Mouse (Mus musculus) bone marrow, adult 2 months (tissue): ENCODE measurements at regions not wholly inside any gene's neighbourhood (a gene's known extent, or its start where the extent isn't known, plus 50 kb on each side); places are given as distances from the start of the nearest gene placed in this dataset.

Experiments
- H3K27ac ChIP-seq: fragments of 200-500 bp; 2 replicates; pipeline ENCODE4 v1.5.1; 2012; ENCODE audit warnings: low read depth, mild to moderate bottlenecking, control low read depth, inconsistent platforms, low read length; ENCODE audit not compliant: control insufficient read depth, poor library complexity, insufficient read depth
- H3K4me1 ChIP-seq: fragments of 200-500 bp; 2 replicates; pipeline ENCODE4 v1.6.1; 2011; ENCODE audit warnings: low read length; ENCODE audit not compliant: control insufficient read depth, insufficient read depth
- H3K4me3 ChIP-seq: fragments of 200-500 bp; replicated peaks from 2 replicates; pipeline ENCODE3; 2011; ENCODE audit warnings: mild to moderate bottlenecking, low read depth, low read length, control low read depth; ENCODE audit not compliant: control insufficient read depth
- CTCF ChIP-seq: fragments of 200-500 bp; IDR thresholded peaks from 2 replicates; pipeline ENCODE4 v1.5.1; 2011; ENCODE audit warnings: low read length, control low read depth; ENCODE audit not compliant: control insufficient read depth, insufficient read depth
- POLR2A ChIP-seq: fragments of 200-500 bp; IDR thresholded peaks from 2 replicates; pipeline ENCODE4 v1.6.1; 2011; ENCODE audit warnings: low read depth, mild to moderate bottlenecking, control low read depth, low read length, borderline replicate concordance; ENCODE audit not compliant: control insufficient read depth
- WGBS: fragments of 180-500 bp; shearing (Covaris S2); methylation state at CpG from one replicate; pipeline ENCODE4 v1.1.7; 2018; 5-methylcytosine and 5-hydroxymethylcytosine counted together

- Histone ChIP-seq H3K4me3 (no peak overlapping the region), H3K4me1 (no peaks in the 10 kb centered on the region), H3K27ac (no peak overlapping the region)
- no peak for TF ChIP-seq POLR2A
- no peak for TF ChIP-seq CTCF
- WGBS, result 66% methylated on average over 21 of the region's 21 CpGs
These were observed 180.5 kb upstream of the Runx1 start for GRCm38 (mm10) chr16:93006321-93006984.

DNA sequence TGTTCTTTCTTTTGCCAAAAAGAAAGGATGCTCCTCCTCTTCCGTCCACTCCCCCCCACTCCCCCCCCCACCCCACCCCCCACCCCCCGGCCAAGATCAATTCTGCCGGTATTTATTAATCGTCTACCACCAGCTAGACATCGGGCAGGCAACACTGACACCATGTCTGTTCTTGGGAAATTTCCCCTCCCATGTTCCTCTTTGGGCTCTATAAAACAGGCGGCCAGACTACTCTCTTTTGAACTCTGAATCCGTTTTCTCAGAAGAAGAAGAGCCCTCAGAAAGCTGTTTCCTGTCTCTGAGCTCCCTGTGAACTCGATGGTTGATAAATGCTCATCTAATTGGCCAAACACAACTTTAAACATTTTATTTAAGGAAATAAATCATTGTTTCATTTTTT lies 179.5 kb upstream of the Runx1 start:
- WGBS, result 8% methylated on average over 8 of the region's 8 CpGs
- H3K4me3 ChIP-seq, result no peak overlapping the region
- TF ChIP-seq CTCF (no peak), POLR2A (no peak)
- no peak overlapping the region for H3K27ac ChIP-seq
- H3K4me1 ChIP-seq, result no peaks in the 10 kb centered on the region

GRCm38 (mm10) chr16:93003830-93004229 lies 177.9 kb upstream of the Runx1 start:
- Histone ChIP-seq H3K27ac (no peak overlapping the region), H3K4me3 (no peak overlapping the region), H3K4me1 (no peaks in the 10 kb centered on the region)
- WGBS, result 61% methylated on average over 4 of the region's 4 CpGs
- TF ChIP-seq CTCF (no peak), POLR2A (no peak)

- no peak for TF ChIP-seq CTCF
- TF ChIP-seq POLR2A, result no peak
- H3K4me1 ChIP-seq, result no peaks in the 10 kb centered on the region
- no peak overlapping the region for H3K27ac ChIP-seq
- 80% methylated on average over 3 of the region's 3 CpGs for WGBS
- H3K4me3 ChIP-seq, result no peak overlapping the region
These were observed 172.7 kb upstream of the Runx1 start for GRCm38 (mm10) chr16:92998689-92999088.

- 81% methylated on average over 6 of the region's 6 CpGs for WGBS
These were observed 171.7 kb upstream of the Runx1 start for GRCm38 (mm10) chr16:92997636-92998035.

DNA sequence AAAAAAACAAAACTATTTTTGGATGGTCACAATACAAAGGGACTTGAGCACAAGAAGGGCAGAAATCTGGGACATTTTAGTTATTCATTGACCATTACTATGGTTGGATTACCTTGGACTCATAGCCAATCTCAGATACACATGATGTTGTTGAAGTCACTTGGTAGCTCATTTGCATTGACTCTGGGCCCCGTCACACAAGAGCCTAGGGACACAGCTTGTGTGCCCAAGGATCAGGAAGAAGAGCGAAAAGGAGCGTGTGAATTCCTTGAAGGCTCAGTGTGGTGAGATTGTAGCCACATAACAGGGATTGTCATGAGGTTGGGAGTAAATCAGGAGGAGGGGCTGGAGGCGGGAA lies 170.0 kb upstream of the Runx1 start:
- no peaks in the 10 kb centered on the region for H3K4me1 ChIP-seq
- no peak overlapping the region for H3K4me3 ChIP-seq
- 92% methylated on average over 4 of the region's 4 CpGs for WGBS
- TF ChIP-seq CTCF, result no peak
- TF ChIP-seq POLR2A, result no peak
- no peak overlapping the region for H3K27ac ChIP-seq

More at GRCm38 (mm10) chr16:92997636-92998035, 171.7 kb upstream of the Runx1 start:
- H3K4me1 ChIP-seq, result no peaks in the 10 kb centered on the region
- H3K27ac ChIP-seq, result no peak overlapping the region
- no peak for TF ChIP-seq POLR2A
- TF ChIP-seq CTCF, result no peak
- H3K4me3 ChIP-seq, result no peak overlapping the region

DNA sequence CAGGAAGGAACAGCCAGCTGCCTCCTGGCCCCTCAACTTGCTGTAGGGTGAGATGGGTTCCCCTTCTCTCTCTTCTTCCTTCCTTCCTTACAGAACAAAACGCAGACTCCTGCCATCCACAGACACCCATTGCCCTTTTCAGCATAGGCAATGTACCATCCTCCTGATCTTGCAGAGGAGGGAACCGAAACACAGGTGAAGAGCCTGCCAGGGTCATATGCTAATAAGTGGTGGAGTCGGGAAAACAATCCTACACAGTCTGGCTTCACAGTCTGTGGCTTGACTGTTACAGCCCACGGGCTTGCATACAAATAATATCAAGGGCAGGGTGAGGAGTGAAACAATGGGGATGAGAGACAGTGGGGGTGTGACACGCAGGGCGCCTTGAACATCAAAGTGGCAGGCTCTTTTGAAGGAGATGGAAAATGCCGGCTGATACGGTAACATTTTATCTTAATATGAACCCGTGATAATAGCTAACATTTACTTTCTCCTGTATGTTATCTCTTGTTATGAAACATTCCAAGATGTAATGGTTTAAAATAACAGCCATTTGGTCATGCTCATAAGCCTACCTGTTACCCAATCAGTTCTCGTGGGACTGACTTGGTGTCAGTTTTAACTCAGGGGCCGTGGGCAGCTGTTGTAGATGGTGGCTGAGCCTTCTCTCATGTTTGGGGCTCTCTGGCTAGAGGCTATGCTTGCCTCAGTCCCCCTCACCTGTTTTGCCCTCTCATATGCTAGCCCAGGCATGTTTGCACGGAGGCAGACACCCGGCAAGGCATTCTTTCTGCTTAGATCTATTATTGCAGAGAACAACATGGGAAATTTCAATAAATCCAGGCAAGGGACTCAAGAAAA lies 169.4 kb upstream of the Runx1 start:
- no peak for TF ChIP-seq POLR2A
- no peak for TF ChIP-seq CTCF
- H3K4me3 ChIP-seq, result no peak overlapping the region
- whole genome bisulfite sequencing, result 68% methylated on average over 13 of the region's 13 CpGs
- no peak overlapping the region for H3K27ac ChIP-seq
- H3K4me1 ChIP-seq, result no peaks in the 10 kb centered on the region

DNA sequence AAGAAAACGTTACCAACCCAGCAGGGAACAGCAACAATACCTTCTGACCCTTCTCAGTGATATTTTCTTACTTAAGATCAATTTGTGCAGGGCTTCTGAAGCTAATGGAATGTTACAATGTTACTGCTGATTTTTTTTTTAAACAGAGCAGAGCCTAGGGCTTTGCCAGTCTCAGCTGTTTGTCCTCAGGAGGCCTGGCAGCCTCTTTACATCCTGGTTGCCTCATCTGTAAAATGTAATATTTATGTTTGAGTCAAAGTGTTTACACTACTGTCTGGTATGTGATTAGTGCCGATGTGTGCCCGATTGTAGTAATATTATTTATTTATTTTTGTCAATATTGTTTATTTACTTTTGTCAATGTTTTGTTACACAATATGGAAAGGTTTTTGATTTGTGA lies 166.9 kb upstream of the Runx1 start:
- WGBS, result 78% methylated on average over 3 of the region's 3 CpGs
- Histone ChIP-seq H3K4me3 (no peak overlapping the region), H3K27ac (no peak overlapping the region), H3K4me1 (no peaks in the 10 kb centered on the region)
- TF ChIP-seq CTCF (no peak), POLR2A (no peak)
